Mouse (Mus musculus): ENCODE measurements around the gene Gm10518. TPM values are rescaled to one million over a fixed set of nuclear protein-coding genes. Genes with fewer than 3 reads are reported as not detected.
A peak's percentile ranks its signal among the peaks of the same experiment; 100 is the strongest.

Gene Gm10518
- total and polyA plus RNA-seq, 3 experiments, result 0.55 TPM; not detected in 2

DNA sequence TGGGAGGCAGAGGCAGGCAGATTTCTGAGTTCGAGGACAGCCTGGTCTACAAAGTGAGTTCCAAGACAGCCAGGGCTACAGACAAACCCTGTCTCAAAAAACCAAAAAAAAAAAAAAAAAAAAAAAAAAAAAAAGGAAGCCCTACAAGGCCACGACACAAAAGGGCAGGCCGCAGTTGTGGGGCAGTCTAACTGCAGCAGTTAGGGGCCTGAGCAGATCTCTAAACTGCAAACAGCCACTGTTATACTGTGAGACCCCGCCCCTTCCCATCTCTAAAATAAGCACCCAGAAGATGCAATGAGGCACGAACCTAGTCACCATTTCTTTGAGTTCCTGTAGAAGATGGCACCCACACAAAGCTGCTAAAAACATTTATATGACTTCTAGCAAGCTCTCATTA, 17.7 kb upstream of the Gm10518 start:
- DNase-seq (ENCODE audit: low spot score) (no peak), ATAC-seq (ENCODE audit: extremely low read depth, insufficient number of reproducible peaks, low FRiP score, poor library complexity, severe bottlenecking) (no peak)
- Histone ChIP-seq H3K4me1 (ENCODE audit: insufficient read depth, low read depth, low read length) (peaks cover under 1% of the 10 kb centered on the region; the same call in 1 of the 2 replicates), H3K36me3 (replicated peaks) (peaks cover 88% of the 10 kb centered on the region), H3K4me3 (ENCODE audit: low read depth, low read length) (no peak overlapping the region), H3K27me3 (ENCODE audit: insufficient read depth, low read length) (no peaks in the 10 kb centered on the region), H3K9me3 (replicated peaks) (no peaks in the 10 kb centered on the region)
- no peak for TF ChIP-seq TAL1 (conservative IDR thresholded peaks at IDR 0.05; ENCODE audit: low read depth, low read length)
- TF ChIP-seq GATA2 (IDR thresholded peaks at IDR 0.05; ENCODE audit: borderline replicate concordance, low read depth, low read length), result no peak
- no peak for TF ChIP-seq GATA1 (IDR thresholded peaks at IDR 0.05; ENCODE audit: borderline replicate concordance, low read length)
- no peak for TF ChIP-seq POLR2AphosphoS5 (IDR thresholded peaks at IDR 0.05; ENCODE audit: insufficient replicate concordance, low read depth, low read length)
- no peak for TF ChIP-seq CTCF (IDR thresholded peaks at IDR 0.05; ENCODE audit: low read depth, low read length)

DNA sequence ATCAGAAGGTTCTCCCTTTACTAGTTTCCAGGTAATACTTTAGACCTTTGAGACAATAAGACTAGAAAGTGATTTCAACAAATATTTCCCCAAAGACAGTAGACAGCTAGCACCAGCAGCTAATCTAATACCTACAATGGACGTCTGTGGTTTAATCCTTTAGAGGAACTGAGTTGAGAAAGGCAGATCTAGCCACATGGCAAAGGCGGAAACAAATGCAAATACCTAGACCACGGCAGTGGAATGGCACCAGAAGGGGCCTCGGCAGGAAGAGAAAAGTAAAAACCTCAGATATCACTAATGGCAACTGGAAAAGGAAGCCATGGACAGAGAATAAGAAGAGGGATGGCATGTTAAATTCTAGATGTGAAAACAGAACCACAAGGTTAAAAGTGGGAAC, 15.9 kb upstream of the Gm10518 start:
- Histone ChIP-seq H3K4me1 (ENCODE audit: insufficient read depth, low read depth, low read length) (peaks cover 5% of the 10 kb centered on the region), H3K36me3 (replicated peaks) (peaks cover 88% of the 10 kb centered on the region), H3K9me3 (replicated peaks) (no peaks in the 10 kb centered on the region), H3K4me3 (ENCODE audit: low read depth, low read length) (no peak overlapping the region), H3K27me3 (ENCODE audit: insufficient read depth, low read length) (no peaks in the 10 kb centered on the region)
- DNase-seq (ENCODE audit: low spot score) (no peak), ATAC-seq (ENCODE audit: extremely low read depth, insufficient number of reproducible peaks, low FRiP score, poor library complexity, severe bottlenecking) (no peak)
- TF ChIP-seq GATA2 (IDR thresholded peaks at IDR 0.05; ENCODE audit: borderline replicate concordance, low read depth, low read length) (no peak), GATA1 (IDR thresholded peaks at IDR 0.05; ENCODE audit: borderline replicate concordance, low read length) (no peak), POLR2AphosphoS5 (IDR thresholded peaks at IDR 0.05; ENCODE audit: insufficient replicate concordance, low read depth, low read length) (no peak), TAL1 (conservative IDR thresholded peaks at IDR 0.05; ENCODE audit: low read depth, low read length) (no peak), CTCF (IDR thresholded peaks at IDR 0.05; ENCODE audit: low read depth, low read length) (no peak)

DNA sequence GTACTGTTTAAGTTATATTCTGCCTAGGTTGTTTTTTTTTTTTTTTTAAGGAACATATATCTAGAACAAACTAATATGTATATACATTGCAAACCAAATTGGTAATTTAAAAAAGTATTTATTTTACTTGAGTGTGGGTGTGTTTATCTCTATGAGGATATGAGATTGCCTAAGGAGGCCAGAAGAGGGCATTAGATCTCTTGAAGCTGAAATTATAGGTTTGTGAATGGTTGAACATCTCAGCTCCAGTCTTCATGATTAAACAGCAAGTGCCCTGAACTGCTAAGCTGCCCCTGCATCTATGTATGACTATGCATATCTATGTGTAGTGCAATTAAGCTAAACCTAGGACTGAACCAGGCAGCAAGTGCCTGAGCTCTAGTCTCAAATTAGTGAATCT, 4.4 kb upstream of the Gm10518 start:
- Histone ChIP-seq H3K9me3 (replicated peaks) (no peaks in the 10 kb centered on the region), H3K36me3 (replicated peaks) (peaks cover 52% of the 10 kb centered on the region), H3K4me1 (ENCODE audit: insufficient read depth, low read depth, low read length) (peaks cover 32% of the 10 kb centered on the region), H3K27me3 (ENCODE audit: insufficient read depth, low read length) (no peaks in the 10 kb centered on the region), H3K4me3 (ENCODE audit: low read depth, low read length) (no peak overlapping the region)
- TF ChIP-seq POLR2AphosphoS5 (IDR thresholded peaks at IDR 0.05; ENCODE audit: insufficient replicate concordance, low read depth, low read length) (no peak), GATA1 (IDR thresholded peaks at IDR 0.05; ENCODE audit: borderline replicate concordance, low read length) (no peak), GATA2 (IDR thresholded peaks at IDR 0.05; ENCODE audit: borderline replicate concordance, low read depth, low read length) (no peak), CTCF (IDR thresholded peaks at IDR 0.05; ENCODE audit: low read depth, low read length) (no peak), TAL1 (conservative IDR thresholded peaks at IDR 0.05; ENCODE audit: low read depth, low read length) (no peak)
- DNase-seq (ENCODE audit: low spot score), result no peak
- ATAC-seq (ENCODE audit: extremely low read depth, insufficient number of reproducible peaks, low FRiP score, poor library complexity, severe bottlenecking), result no peak

DNA sequence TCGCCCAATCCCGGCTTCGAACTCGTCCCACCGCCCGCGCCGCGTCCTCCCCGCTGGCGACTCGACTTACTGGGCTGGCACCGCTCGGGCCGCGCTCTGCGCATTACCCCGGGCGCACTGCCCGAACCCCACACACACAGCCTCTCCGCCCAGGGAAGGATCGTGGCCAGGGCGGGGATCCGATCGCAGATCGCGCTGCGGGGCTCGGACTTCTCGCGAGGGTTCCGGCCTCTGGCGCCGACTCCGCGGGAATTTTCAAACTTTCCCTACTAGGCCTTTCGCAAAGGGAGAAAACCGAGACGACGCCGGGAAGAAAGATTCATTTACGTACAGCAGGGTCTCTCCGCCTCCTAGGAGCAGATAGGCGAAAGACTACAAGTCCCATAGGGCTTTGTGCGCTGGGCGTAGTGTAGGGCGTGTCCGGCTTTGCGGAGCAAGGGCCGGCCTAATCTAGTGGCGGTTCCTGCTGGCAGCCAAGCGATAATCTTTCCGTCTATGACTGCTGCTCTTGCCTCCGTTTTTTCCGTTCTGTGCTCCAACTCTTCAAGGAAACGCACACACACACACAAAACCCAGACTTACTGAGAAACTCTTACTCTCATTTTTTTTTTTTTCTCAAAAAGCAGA, 450 bp downstream of the Gm10518 start, which contains the start of gene Ahctf1:
Ahctf1 (minus strand) TSS at position 168 of the 627 bp plus-strand sequence.
- no peaks in the 10 kb centered on the region for H3K9me3 ChIP-seq (replicated peaks)
- H3K36me3 ChIP-seq (replicated peaks), result peaks cover 12% of the 10 kb centered on the region
- H3K4me3 ChIP-seq (ENCODE audit: low read depth, low read length), result peak within 1 kb of the TSS; percentile 92
- peak; percentile 93 for DNase-seq (ENCODE audit: low spot score)
- TF ChIP-seq TAL1 (conservative IDR thresholded peaks at IDR 0.05; ENCODE audit: low read depth, low read length), result no peak; the same call in 1 of the 2 replicates
- no peak for TF ChIP-seq CTCF (IDR thresholded peaks at IDR 0.05; ENCODE audit: low read depth, low read length)
- TF ChIP-seq GATA1 (IDR thresholded peaks at IDR 0.05; ENCODE audit: borderline replicate concordance, low read length), result no peak
- TF ChIP-seq GATA2 (IDR thresholded peaks at IDR 0.05; ENCODE audit: borderline replicate concordance, low read depth, low read length), result no peak
- no peak for TF ChIP-seq POLR2AphosphoS5 (IDR thresholded peaks at IDR 0.05; ENCODE audit: insufficient replicate concordance, low read depth, low read length)
- no peaks in the 10 kb centered on the region for H3K27me3 ChIP-seq (ENCODE audit: insufficient read depth, low read length)
- H3K4me1 ChIP-seq (ENCODE audit: insufficient read depth, low read depth, low read length), result peaks cover 68% of the 10 kb centered on the region
- peak; percentile 95 for ATAC-seq (ENCODE audit: extremely low read depth, insufficient number of reproducible peaks, low FRiP score, poor library complexity, severe bottlenecking)

DNA sequence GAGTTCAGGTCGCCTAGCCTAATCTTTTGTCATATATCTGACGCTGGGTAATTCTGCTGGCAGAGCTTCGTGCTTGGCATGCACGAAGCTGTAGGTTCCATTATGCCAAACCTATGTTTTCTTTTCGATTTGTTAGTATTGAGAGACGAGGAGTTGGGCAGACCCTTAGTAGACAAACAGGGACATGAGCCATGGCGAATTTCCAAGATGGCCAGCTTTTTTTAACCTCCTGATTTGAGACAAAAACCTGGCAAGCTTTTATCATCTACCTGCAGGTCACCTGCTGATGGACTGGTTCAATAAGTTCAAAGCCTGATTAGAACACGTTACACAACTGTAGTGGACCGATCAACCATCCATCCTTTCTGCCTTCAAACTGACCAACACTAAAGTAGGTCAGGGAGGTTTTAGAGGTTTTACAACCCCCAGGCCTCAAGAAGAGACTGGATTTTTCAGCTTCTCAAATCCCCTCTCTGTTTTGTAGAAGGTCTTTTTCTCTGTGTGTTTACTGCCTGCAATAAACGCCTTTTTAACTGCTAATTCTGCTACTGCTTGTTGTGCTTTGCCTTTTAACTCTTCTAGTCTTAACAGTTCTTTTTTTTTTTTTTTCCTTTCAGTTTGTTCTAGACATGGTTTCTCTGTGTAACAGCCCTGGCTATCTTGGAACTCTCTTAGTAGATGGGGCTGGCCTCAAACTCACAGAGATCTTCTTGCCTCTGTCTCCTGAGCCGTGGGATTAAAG, 1.1 kb downstream of the Gm10518 start:
- ATAC-seq (ENCODE audit: extremely low read depth, insufficient number of reproducible peaks, low FRiP score, poor library complexity, severe bottlenecking), result no peak
- no peak for DNase-seq (ENCODE audit: low spot score)
- TF ChIP-seq TAL1 (conservative IDR thresholded peaks at IDR 0.05; ENCODE audit: low read depth, low read length) (no peak), GATA2 (IDR thresholded peaks at IDR 0.05; ENCODE audit: borderline replicate concordance, low read depth, low read length) (no peak), CTCF (IDR thresholded peaks at IDR 0.05; ENCODE audit: low read depth, low read length) (no peak), GATA1 (IDR thresholded peaks at IDR 0.05; ENCODE audit: borderline replicate concordance, low read length) (no peak), POLR2AphosphoS5 (IDR thresholded peaks at IDR 0.05; ENCODE audit: insufficient replicate concordance, low read depth, low read length) (no peak)
- Histone ChIP-seq H3K4me1 (ENCODE audit: insufficient read depth, low read depth, low read length) (peaks cover 68% of the 10 kb centered on the region), H3K9me3 (replicated peaks) (no peaks in the 10 kb centered on the region), H3K4me3 (ENCODE audit: low read depth, low read length) (peak overlapping the region; percentile 92; the same call in 1 of the 2 replicates), H3K27me3 (ENCODE audit: insufficient read depth, low read length) (no peaks in the 10 kb centered on the region), H3K36me3 (replicated peaks) (peaks cover 6% of the 10 kb centered on the region)

DNA sequence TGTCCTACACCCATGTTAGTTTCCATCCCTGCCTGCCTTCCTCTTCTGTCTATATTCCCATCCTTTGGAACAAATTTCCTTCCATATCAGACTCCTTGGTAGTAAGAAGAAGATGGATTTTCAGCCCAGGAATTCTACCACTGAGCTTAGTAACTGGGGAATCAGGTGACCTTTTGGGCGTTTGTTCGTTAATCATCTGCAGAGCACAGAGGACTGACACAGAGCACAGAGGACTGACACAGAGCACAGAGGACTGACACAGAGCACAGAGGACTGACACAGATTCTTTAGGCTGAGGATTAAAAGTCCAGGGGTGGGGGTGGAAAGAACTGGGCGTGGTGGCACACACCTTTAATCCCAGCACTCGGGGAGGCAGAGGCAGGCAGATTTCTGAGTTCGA, 2.6 kb downstream of the Gm10518 start:
- no peaks in the 10 kb centered on the region for H3K27me3 ChIP-seq (ENCODE audit: insufficient read depth, low read length)
- H3K4me3 ChIP-seq (ENCODE audit: low read depth, low read length), result no peak overlapping the region
- DNase-seq (ENCODE audit: low spot score), result no peak
- no peaks in the 10 kb centered on the region for H3K36me3 ChIP-seq (replicated peaks)
- ATAC-seq (ENCODE audit: extremely low read depth, insufficient number of reproducible peaks, low FRiP score, poor library complexity, severe bottlenecking), result no peak
- H3K4me1 ChIP-seq (ENCODE audit: insufficient read depth, low read depth, low read length), result peaks cover 57% of the 10 kb centered on the region
- TF ChIP-seq GATA1 (IDR thresholded peaks at IDR 0.05; ENCODE audit: borderline replicate concordance, low read length), result no peak
- H3K9me3 ChIP-seq (replicated peaks), result no peaks in the 10 kb centered on the region

Data from G1E (cell line).